Mouse (Mus musculus) right cerebral cortex, adult 2 months (tissue): ENCODE data around the gene Prkag1.

Experiments used
- DNase-seq, 2 experiments: peaks; one replicate each; pipeline ENCODE4 v3.0.0; 2021 to 2022; ENCODE audit warnings: low spot score in 2 of 2

Prkag1 gene

DNA sequence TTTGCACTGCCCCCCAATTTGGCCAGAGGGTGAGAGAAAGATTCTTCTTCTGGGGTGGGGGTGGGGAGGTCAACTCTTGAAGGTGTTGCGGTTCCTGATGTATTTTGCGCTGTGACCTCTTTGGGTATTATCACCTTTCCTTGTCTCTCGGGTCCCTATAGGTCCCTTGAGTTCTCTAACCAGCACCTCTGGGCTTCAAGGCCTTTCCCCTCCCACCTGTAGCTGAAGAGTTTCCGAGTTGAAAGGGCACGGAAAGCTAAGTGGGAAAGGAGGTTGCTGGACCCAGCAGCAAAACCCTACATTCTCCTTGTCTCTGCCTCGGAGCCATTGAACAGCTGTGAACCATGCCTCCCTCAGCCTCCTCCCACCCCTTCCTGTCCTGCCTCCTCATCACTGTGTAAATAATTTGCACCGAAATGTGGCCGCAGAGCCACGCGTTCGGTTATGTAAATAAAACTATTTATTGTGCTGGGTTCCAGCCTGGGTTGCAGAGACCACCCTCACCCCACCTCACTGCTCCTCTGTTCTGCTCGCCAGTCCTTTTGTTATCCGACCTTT is 38.1 kb downstream of the Prkag1 start:
- DNase-seq, result no peak

DNA sequence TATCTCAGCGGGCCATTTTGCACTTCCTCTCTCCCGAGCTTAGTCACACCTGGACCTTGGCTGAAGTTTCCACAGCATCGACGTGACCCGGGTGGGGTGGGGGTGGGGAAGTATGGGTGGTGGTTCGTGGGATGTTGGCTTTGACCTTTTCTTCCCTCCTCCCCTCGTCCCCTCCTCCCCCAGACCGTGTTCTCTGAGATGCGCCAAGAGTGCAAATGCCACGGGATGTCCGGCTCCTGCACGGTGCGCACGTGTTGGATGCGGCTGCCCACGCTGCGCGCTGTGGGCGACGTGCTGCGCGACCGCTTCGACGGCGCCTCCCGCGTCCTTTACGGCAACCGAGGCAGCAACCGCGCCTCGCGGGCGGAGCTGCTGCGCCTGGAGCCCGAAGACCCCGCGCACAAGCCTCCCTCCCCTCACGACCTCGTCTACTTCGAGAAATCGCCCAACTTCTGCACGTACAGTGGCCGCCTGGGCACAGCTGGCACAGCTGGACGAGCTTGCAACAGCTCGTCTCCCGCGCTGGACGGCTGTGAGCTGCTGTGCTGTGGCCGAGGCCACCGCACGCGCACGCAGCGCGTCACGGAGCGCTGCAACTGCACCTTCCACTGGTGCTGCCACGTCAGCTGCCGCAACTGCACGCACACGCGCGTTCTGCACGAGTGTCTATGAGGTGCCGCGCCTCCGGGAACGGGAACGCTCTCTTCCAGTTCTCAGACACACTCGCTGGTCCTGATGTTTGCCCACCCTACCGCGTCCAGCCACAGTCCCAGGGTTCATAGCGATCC is 38.9 kb downstream of the Prkag1 start:
- peak; percentile 58 to 65 for DNase-seq

DNA sequence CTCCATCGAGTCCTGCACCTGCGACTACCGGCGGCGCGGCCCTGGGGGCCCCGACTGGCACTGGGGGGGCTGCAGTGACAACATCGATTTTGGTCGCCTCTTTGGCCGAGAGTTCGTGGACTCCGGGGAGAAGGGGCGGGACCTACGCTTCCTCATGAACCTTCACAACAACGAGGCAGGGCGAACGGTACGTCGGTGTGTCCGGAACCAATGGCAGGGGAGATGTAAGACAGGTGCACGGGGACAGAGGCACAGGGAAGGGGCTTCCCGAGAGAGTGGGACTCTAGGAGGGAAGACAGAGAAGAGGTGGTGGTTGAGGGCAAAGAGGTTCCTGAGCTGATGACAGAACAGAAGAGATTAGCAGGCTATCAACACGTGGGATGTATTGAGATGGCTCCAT is 39.5 kb downstream of the Prkag1 start:
- DNase-seq, result no peak

GRCm38 (mm10) chr15:98791221-98791620 is 40.1 kb downstream of the Prkag1 start:
- no peak for DNase-seq

DNA sequence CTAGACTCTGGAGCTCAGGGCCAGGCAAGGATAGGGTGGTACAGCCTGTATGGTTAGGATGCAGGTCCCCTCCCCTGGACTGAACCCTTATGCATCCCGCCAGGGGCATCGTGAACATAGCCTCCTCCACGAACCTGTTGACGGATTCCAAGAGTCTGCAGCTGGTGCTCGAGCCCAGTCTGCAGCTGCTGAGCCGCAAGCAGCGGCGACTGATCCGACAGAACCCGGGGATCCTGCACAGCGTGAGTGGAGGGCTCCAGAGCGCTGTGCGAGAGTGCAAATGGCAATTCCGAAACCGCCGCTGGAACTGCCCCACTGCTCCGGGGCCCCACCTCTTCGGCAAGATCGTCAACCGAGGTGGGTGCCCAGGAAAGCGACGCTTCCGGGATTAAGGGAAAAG is 40.6 kb downstream of the Prkag1 start:
- DNase-seq, result no peak

- no peak for DNase-seq
Measured at GRCm38 (mm10) chr15:98789661-98790535, 41.4 kb downstream of the Prkag1 start, which contains the start of gene Wnt1. Gene Wnt1 (plus strand): TSS chr15:98789857.

DNA sequence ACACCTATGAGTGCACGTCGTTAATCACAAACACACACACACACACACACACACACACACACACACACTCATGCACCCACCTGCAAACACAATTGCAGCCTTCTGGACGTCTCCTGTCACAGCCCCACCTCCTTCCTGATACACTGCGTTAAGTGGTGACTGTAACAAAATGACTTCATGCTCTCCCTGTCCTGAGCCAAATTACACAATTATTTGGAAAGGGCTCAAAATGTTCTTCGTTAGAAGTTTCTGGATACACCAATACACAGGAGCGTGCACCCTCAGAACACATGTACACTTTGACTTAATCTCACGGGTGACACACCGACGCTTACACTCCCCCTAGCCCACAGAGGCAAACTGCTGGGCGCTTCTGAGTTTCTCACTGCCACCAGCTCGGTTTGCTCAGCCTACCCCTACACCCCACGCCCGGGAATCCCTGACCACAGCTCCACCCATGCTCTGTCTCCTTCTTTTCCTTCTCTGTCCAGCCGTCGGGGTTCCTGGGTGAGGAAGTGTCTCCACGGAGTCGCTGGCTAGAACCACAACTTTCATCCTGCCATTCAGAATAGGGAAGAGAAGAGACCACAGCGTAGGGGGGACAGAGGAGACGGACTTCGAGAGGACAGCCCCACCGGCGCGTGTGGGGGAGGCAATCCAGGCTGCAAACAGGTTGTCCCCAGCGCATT is 42.2 kb downstream of the Prkag1 start:
- DNase-seq, result no peak

DNA sequence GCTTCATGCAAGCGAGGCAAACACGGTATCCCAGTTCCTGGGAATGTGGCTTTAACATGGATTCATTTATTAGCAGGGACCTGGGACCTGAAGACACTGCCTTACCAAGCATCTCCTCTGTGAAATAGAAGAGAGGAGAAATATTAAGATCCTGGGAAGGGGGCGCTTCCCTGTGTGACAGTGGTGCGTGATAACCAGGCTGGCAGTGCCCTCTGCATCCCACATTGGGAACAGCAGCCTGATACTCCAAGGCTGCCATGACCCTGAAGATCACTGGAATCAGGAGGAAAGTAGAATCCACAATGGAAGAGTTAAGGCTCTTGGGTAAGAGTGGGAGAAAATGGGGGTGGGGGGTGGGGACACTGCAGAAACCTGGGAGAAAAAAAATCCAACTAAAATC is 43.4 kb downstream of the Prkag1 start:
- no peak for DNase-seq

DNA sequence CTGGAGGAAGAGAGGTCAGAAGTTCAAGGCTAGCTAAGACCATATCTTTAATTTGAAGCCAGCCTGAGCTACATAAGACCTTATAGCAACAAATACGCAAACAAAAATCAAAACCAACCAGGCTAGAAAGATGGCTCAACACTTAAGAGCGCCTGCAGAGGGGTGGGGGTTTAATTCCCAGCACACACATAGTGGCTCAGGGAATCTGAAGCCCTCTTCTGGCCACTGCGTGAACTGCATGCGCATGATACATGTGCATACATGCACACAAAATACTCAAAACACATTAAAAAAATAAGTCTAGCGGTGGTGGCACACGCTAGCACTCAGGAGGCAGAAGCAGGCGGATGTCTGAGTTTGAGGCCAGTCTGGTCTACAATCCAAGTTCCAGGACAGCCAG is 45.6 kb downstream of the Prkag1 start:
- DNase-seq, result no peak

DNA sequence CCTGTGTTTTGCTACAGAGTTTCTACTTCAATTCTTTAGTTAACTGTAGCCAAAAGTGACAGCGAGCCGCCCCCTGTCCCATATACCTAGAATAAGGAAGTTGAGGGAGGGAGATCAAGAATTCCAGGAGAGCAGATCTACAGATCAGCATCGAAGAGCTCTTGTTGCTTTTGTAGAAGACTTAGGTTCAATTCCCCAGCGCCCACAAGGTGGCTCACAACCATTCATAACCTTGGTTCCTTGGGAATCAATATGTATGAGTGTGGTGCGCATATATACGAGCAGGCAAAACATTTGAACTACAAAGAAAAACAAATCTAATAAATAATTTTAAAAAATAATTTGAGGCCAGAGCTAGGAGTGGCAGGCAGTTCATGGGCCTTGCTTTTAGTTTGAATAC is 50.2 kb downstream of the Prkag1 start:
- no peak for DNase-seq

GRCm38 (mm10) chr15:98780573-98780972 is 50.7 kb downstream of the Prkag1 start:
- DNase-seq, result no peak

DNA sequence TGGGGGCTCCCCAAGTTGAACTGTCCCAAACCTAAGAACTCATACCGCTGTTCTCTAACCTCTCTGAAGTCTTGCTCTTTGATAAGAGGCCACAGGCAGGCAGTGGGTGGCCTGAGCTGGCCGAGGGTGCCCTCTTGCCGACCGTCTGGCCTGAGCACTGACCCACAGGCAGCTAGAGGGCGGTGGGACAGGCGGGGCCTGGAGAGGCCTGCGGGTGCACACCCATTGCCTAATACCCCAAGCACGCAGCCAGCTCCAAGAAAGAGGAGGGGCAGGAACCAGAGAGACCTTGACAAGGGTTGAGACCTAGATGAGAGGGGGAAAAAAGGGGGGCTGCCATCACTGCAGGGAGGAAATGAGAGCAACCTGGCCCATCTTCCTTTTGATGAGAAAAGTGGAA is 51.2 kb downstream of the Prkag1 start:
- DNase-seq, result no peak

DNA sequence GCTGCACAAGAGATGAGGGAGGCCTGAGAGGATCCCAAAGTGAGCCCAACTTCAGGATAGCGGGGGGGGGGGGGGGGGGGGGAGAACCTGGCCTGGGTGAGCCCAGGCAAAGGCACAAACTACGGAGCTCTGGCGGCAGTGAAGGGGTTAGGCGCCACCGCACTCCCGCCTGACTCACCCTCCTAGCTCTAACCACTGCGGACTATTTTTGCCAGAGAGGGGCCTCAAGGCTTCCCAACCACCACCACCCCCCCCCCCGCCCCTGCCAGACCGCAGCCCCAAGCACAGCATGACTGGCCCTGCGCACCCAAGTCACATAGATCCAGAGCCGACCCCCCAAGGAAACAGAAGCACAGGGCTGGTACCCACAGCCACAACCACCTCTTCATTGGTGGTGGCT is 52.5 kb downstream of the Prkag1 start:
- DNase-seq, result no peak

DNA sequence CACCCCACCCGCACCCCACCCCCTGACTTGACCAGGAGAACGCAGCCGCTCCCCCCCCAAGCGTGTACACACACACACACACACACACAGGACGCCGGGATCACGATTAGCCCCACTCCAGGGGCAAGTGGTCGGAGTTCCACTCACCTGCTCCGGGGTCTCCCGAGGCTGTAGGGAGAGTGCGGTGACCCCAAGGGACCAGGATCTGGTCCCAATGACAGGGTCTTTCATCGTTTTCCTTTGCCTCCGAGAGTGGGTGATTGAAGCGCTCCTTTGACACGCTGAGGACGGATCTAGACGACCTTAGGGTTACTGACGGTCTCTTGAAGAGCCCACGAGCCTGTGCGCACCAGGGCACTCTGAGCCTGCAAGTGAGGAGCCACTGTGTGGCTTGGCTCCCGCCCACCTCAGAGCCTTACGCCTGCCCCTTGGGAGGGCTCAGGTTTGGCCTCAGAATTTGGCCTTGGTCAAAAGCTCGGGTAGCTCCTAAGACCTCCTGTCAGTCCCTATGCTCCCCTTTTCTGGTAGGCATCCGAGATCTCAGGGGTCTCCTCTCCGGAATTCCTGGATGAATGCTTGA is 53.0 kb downstream of the Prkag1 start:
- no peak for DNase-seq

DNA sequence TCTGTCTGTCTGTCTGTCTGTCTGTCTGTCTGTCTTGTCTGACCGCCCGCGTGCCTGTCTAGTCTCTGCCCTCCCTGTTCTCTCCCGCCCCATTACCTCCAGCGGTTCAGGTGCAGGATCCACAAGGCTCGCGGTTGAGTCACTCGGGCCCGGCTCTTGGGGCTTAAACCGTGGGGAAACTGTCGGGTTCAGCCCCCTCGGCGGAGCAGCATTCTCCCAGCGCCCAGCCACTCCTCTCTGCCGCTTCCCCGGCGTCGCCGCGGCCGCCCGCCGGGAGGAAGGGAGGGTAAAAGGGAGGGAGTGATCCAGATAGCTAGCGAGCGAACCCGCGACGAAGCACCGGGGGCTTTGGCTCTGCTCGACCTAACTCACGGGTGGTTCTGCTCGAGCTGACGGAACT is 53.6 kb downstream of the Prkag1 start, which contains the start of gene Wnt10b:
Gene Wnt10b, minus strand, starts transcription at position 389 of the 400 bp plus-strand sequence.
- no peak for DNase-seq

- no peak for DNase-seq
Measured at GRCm38 (mm10) chr15:98777005-98777616, 54.2 kb downstream of the Prkag1 start.

GRCm38 (mm10) chr15:98776280-98777004 is 54.9 kb downstream of the Prkag1 start:
- DNase-seq, result no peak

DNA sequence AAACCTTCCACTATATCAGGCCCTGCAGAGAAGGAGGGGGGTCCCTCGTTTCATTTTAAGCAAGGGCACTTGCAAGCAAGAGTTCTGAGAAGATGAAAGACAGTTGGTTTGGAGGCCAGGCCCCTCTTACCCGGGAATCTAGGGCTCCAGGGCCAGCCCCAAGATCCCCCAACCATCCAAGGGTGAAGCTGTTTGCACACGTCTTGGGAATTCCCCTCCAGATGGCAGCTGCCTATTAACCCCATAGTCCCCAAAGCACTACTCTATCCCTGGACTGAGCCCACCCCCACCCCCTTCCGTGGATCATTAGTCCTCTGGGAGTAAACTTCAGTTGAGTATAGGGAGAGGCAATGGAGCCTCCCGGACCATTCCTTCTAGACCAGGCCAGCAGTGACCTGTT is 55.8 kb downstream of the Prkag1 start:
- no peak for DNase-seq

DNA sequence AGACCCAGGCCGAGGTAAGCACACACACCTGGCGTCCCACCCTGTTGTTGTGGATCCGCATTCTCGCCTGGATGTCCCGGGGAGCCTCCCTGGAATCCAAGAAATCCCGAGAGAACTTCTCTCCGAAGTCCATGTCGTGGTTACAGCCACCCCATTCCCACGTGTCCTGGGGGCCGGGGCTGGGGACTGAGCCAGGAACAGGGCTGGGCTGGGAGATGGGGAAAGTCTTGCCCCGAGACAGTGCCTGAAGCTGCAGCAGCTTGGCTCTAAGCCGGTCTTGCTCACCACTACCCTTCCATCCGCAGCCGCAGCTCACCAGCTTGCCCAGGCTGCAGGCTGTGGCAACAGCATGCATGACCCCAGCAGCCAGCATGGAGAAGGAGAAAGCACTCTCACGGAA is 57.2 kb downstream of the Prkag1 start:
- DNase-seq, result no peak

DNA sequence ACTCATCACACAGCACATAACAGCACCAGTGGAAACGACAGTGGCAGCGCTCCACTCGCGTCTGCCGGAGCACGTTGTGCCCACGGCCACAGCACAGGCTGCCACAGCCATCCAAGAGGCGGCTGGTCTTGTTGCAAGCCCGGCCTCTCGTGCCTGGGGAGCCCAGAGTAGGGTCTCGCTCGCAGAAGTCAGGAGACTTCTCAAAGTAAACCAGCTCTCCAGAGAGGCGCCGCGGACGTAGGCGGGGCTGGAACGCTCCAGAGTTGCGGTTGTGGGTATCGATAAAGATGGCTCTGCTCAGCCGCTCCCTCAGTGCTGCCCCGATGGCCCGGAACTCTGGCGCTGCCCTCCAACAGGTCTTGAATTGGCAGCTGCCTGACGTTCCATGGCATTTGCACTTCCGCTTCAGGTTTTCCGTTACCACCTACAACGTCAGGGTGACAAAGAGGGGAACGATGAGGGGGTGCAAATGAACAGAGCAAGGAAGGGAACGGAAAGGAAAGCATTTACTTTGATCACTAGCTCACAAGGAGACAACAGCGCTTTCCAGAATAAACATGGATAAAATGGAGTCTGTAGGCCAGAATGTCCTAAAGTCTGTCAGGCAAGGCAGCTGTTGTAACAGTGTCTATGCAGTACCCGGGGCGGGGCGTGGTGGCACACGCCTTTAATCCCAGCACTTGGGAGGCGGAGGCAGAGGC is 58.7 kb downstream of the Prkag1 start:
- DNase-seq, result no peak
